Mouse (Mus musculus) midbrain, embryonic 16.5 days (tissue): ENCODE data around the gene Ccdc153. TPM values are rescaled to one million over a fixed set of nuclear protein-coding genes. Genes with fewer than 3 reads are reported as not detected.
A peak's percentile ranks its signal among the peaks of the same experiment; 100 is the strongest.

ENCODE experiments used
- ATAC-seq: fragments of 200-750 bp; cut with Nextera tagmentation; 2 replicates; pipeline ENCODE4 v1.8.0; 2017; ENCODE audit warnings: moderate TSS enrichment
- H3K27ac ChIP-seq: fragments of 300-500 bp; sonication (generic); 2 replicates; pipeline ENCODE4 v1.5.1; 2014; ENCODE audit warnings: mild to moderate bottlenecking, low read length, mixed read lengths
- H3K27me3 ChIP-seq: fragments of 300-500 bp; sonication (generic); 2 replicates; pipeline ENCODE4 v1.6.1; 2014; ENCODE audit warnings: low read depth, low read length, mixed read lengths; ENCODE audit not compliant: control insufficient read depth, insufficient read depth
- H3K36me3 ChIP-seq: fragments of 300-500 bp; sonication (generic); 2 replicates; pipeline ENCODE4 v1.6.1; 2014; ENCODE audit warnings: mild to moderate bottlenecking, low read length, moderate library complexity, mixed read lengths; ENCODE audit not compliant: control insufficient read depth, insufficient read depth
- H3K4me1 ChIP-seq: fragments of 300-500 bp; sonication (generic); 2 replicates; pipeline ENCODE4 v1.6.1; 2014; ENCODE audit warnings: mild to moderate bottlenecking, low read length, mixed read lengths; ENCODE audit not compliant: control insufficient read depth, insufficient read depth
- H3K4me2 ChIP-seq: fragments of 300-500 bp; sonication (generic); 2 replicates; pipeline ENCODE4 v1.6.1; 2014; ENCODE audit warnings: mild to moderate bottlenecking, low read length, mixed read lengths
- H3K4me3 ChIP-seq: fragments of 300-500 bp; sonication (generic); 2 replicates; pipeline ENCODE4 v1.5.1; 2014; ENCODE audit warnings: low read depth, mild to moderate bottlenecking, low read length, moderate library complexity, mixed read lengths
- H3K9ac ChIP-seq: fragments of 300-500 bp; sonication (generic); 2 replicates; pipeline ENCODE4 v1.6.1; 2014; ENCODE audit warnings: low read depth, low read length, mixed read lengths
- H3K9me3 ChIP-seq: fragments of 300-500 bp; sonication (generic); replicated peaks from 2 replicates; pipeline ENCODE4 v1.6.1; 2014; ENCODE audit warnings: mild to moderate bottlenecking, low read length, mixed read lengths; ENCODE audit not compliant: control insufficient read depth, poor library complexity, severe bottlenecking
- WGBS: fragments of 180-500 bp; shearing (Covaris S2); extraction: QIAGEN DNeasy Blood & Tissue Kit; methylation state at CpG from one replicate; pipeline ENCODE4 v1.1.7; 2014; 5-methylcytosine and 5-hydroxymethylcytosine counted together
- polyA plus RNA-seq: library from polyadenylated mRNA; unstranded; fragments of >200 nt; fragmentation: Nextera tagmentation; extraction: Ambion mirVana; gene quantifications from 2 replicates; pipeline ENCODE4 v1.2.1, GENCODE M21; 2015

The Ccdc153 gene
- polyA plus RNA-seq, 1 experiment from 2014 or later, result 1.5 TPM

- Histone ChIP-seq H3K27me3 (no peaks in the 10 kb centered on the region; the same call in 1 of the 2 replicates), H3K4me3 (no peak overlapping the region), H3K27ac (no peak overlapping the region), H3K9me3 (no peaks in the 10 kb centered on the region), H3K36me3 (no peaks in the 10 kb centered on the region), H3K9ac (no peak overlapping the region), H3K4me1 (peaks cover 14% of the 10 kb centered on the region), H3K4me2 (no peak overlapping the region)
- ATAC-seq, result 0 out of 2 replicates have a peak, but pooled peaks have one; percentile 52
- 43% methylated on average over 26 of the region's 26 CpGs for WGBS
These were observed 9.0 kb downstream of the Ccdc153 start for GRCm38 (mm10) chr9:44249181-44250146.

GRCm38 (mm10) chr9:44250445-44250844 is 10.0 kb downstream of the Ccdc153 start:
- Histone ChIP-seq H3K27me3 (no peaks in the 10 kb centered on the region; the same call in 1 of the 2 replicates), H3K27ac (no peak overlapping the region), H3K9ac (no peak overlapping the region), H3K4me1 (peaks cover 24% of the 10 kb centered on the region), H3K4me2 (no peak overlapping the region), H3K36me3 (no peaks in the 10 kb centered on the region), H3K9me3 (no peaks in the 10 kb centered on the region), H3K4me3 (no peak overlapping the region)
- 44% methylated on average over 4 of the region's 4 CpGs for WGBS
- ATAC-seq, result 0 out of 2 replicates have a peak, but pooled peaks have one; percentile 4

GRCm38 (mm10) chr9:44251314-44251713 is 10.8 kb downstream of the Ccdc153 start, which contains the start of gene Pdzd3:
Gene Pdzd3 (minus strand): TSS chr9:44251471.
- Histone ChIP-seq H3K4me2 (no peak within 1 kb of the TSS), H3K27ac (no peak within 1 kb of the TSS), H3K4me1 (peaks cover 30% of the 10 kb centered on the region), H3K36me3 (no peaks in the 10 kb centered on the region), H3K9ac (no peak within 1 kb of the TSS), H3K4me3 (no peak within 1 kb of the TSS), H3K27me3 (no peaks in the 10 kb centered on the region; the same call in 1 of the 2 replicates), H3K9me3 (no peaks in the 10 kb centered on the region)
- ATAC-seq, result no peak
- 91% methylated on average over 10 of the region's 10 CpGs for WGBS

GRCm38 (mm10) chr9:44253441-44253840 is 13.0 kb downstream of the Ccdc153 start:
- ATAC-seq, result no peak
- Histone ChIP-seq H3K36me3 (no peaks in the 10 kb centered on the region), H3K4me3 (no peak overlapping the region), H3K9ac (no peak overlapping the region), H3K27ac (peak overlapping the region; percentile 87), H3K4me1 (peaks cover 30% of the 10 kb centered on the region), H3K27me3 (no peaks in the 10 kb centered on the region; the same call in 1 of the 2 replicates), H3K4me2 (no peak overlapping the region), H3K9me3 (no peaks in the 10 kb centered on the region)
- WGBS, result 67% methylated on average over 6 of the region's 6 CpGs

- peak; percentile 74 for ATAC-seq
- no peak overlapping the region; the same call in 1 of the 2 replicates for H3K9ac ChIP-seq
- no peaks in the 10 kb centered on the region for H3K9me3 ChIP-seq
- H3K27ac ChIP-seq, result peak overlapping the region; percentile 87
- 3% methylated on average over 5 of the region's 5 CpGs for WGBS
- H3K4me3 ChIP-seq, result no peak overlapping the region
- no peaks in the 10 kb centered on the region for H3K36me3 ChIP-seq
- H3K4me2 ChIP-seq, result 0 out of 2 replicates have a peak overlapping the region, but pooled peaks have one; percentile 10
- H3K27me3 ChIP-seq, result no peaks in the 10 kb centered on the region
- peaks cover 29% of the 10 kb centered on the region for H3K4me1 ChIP-seq
These were observed 14.1 kb downstream of the Ccdc153 start for GRCm38 (mm10) chr9:44254508-44255135.

GRCm38 (mm10) chr9:44255136-44255521 is 14.7 kb downstream of the Ccdc153 start:
- H3K27me3 ChIP-seq, result no peaks in the 10 kb centered on the region
- H3K27ac ChIP-seq, result peak overlapping the region; percentile 87
- 0 out of 2 replicates have a peak, but pooled peaks have one; percentile 33 for ATAC-seq
- H3K4me3 ChIP-seq, result no peak overlapping the region
- no peaks in the 10 kb centered on the region for H3K9me3 ChIP-seq
- H3K36me3 ChIP-seq, result no peaks in the 10 kb centered on the region
- H3K4me1 ChIP-seq, result peaks cover 28% of the 10 kb centered on the region
- WGBS, result 30% methylated on average over 6 of the region's 6 CpGs
- no peak overlapping the region for H3K9ac ChIP-seq
- peak overlapping the region; percentile 10; the same call in 1 of the 2 replicates for H3K4me2 ChIP-seq

GRCm38 (mm10) chr9:44256213-44256612 is 15.7 kb downstream of the Ccdc153 start:
- Histone ChIP-seq H3K9me3 (no peaks in the 10 kb centered on the region), H3K4me2 (no peak overlapping the region), H3K27me3 (no peaks in the 10 kb centered on the region), H3K9ac (no peak overlapping the region), H3K36me3 (no peaks in the 10 kb centered on the region), H3K4me1 (peaks cover 28% of the 10 kb centered on the region), H3K4me3 (no peak overlapping the region), H3K27ac (no peak overlapping the region)
- ATAC-seq, result no peak
- 85% methylated on average over 8 of the region's 8 CpGs for WGBS

GRCm38 (mm10) chr9:44259014-44259413 is 18.5 kb downstream of the Ccdc153 start:
- Histone ChIP-seq H3K27me3 (no peaks in the 10 kb centered on the region), H3K4me2 (no peak overlapping the region), H3K9ac (no peak overlapping the region), H3K9me3 (no peaks in the 10 kb centered on the region), H3K27ac (no peak overlapping the region), H3K36me3 (no peaks in the 10 kb centered on the region), H3K4me3 (no peak overlapping the region), H3K4me1 (peaks cover 21% of the 10 kb centered on the region)
- WGBS, result 75% methylated on average over 10 of the region's 10 CpGs
- no peak for ATAC-seq
